Mouse (Mus musculus) embryonic fibroblast, embryonic 13.5 days (primary cell): ENCODE measurements around the gene Parp16.

ENCODE experiments used
- CTCF ChIP-seq: IDR thresholded peaks from 2 replicates; pipeline ENCODE4 v1.5.1; 2011; ENCODE audit warnings: mild to moderate bottlenecking, control low read depth, low read length, moderate library complexity, borderline replicate concordance; ENCODE audit not compliant: insufficient read depth
- POLR2A ChIP-seq: IDR thresholded peaks from 2 replicates; pipeline ENCODE4 v1.6.1; 2011; ENCODE audit warnings: low read depth, mild to moderate bottlenecking, control low read depth, low read length, moderate library complexity

DNA sequence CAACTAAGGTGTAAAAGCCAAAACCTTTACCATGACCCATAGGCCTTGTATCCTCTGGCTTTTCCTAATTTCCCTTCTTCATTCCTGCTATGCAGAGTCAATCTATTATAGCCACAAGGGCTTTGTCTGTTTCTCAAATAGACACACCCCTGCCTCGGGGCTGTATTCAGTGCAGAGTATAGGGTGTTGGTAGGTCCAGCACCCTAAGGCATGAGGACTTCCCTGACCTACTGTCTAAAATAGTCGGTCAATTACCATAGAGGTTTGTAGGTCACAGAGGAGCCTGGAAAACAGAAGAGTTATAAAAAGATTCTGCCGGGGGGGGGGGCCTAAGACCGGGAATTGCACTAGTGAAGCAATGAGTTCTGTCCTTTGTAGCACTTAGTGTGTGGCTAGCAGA, 78.7 kb downstream of the Parp16 start:
- TF ChIP-seq CTCF (no peak), POLR2A (no peak)
